Mouse (Mus musculus) kidney, postnatal 0 days (tissue): ENCODE results near the gene Taok2. TPM values are rescaled to one million over a fixed set of nuclear protein-coding genes. Genes with fewer than 3 reads are reported as not detected.

Experiments
- ATAC-seq: fragments of 200-750 bp; cut with Nextera tagmentation; replicated peaks from 2 replicates; pipeline ENCODE4 v1.8.0; 2017; ENCODE audit warnings: low read depth, moderate number of reproducible peaks, moderate TSS enrichment, moderate library complexity; ENCODE audit not compliant: low FRiP score
- DNase-seq: peaks from one replicate; pipeline ENCODE4 v3.0.0-alpha.2; 2016; ENCODE audit warnings: low spot score
- H3K27ac ChIP-seq: fragments of 300-500 bp; sonication (generic); 2 replicates; pipeline ENCODE4 v1.5.1; 2014; ENCODE audit warnings: mild to moderate bottlenecking
- H3K27me3 ChIP-seq: fragments of 300-500 bp; sonication (generic); 2 replicates; pipeline ENCODE4 v1.6.1; 2014; ENCODE audit warnings: low read length, mixed read lengths; ENCODE audit not compliant: insufficient read depth
- H3K36me3 ChIP-seq: fragments of 300-500 bp; sonication (generic); 2 replicates; pipeline ENCODE4 v1.6.1; 2014; ENCODE audit warnings: low read length, mixed read lengths; ENCODE audit not compliant: insufficient read depth
- H3K4me1 ChIP-seq: fragments of 300-500 bp; sonication (generic); replicated peaks from 2 replicates; pipeline ENCODE4 v1.6.1; 2014; ENCODE audit warnings: antibody characterized with exemption, low read length, mixed read lengths; ENCODE audit not compliant: insufficient read depth
- H3K4me2 ChIP-seq: fragments of 300-500 bp; sonication (generic); 2 replicates; pipeline ENCODE4 v1.6.1; 2014; ENCODE audit warnings: mild to moderate bottlenecking, low read length, moderate library complexity, mixed read lengths
- H3K4me3 ChIP-seq: fragments of 300-500 bp; sonication (generic); replicated peaks from 2 replicates; pipeline ENCODE4 v1.5.1; 2014; ENCODE audit warnings: low read depth, low read length
- H3K9ac ChIP-seq: fragments of 300-500 bp; sonication (generic); 2 replicates; pipeline ENCODE4 v1.6.1; 2014; ENCODE audit warnings: low read depth, low read length
- H3K9me3 ChIP-seq: fragments of 300-500 bp; sonication (generic); replicated peaks from 2 replicates; pipeline ENCODE4 v1.6.1; 2016; ENCODE audit warnings: low read length, inconsistent platforms, mixed read lengths
- CTCF ChIP-seq: IDR thresholded peaks from 2 replicates; pipeline ENCODE4 v1.5.1; 2016; ENCODE audit warnings: antibody characterized with exemption, low read depth, mild to moderate bottlenecking, moderate library complexity
- WGBS: fragments of 180-500 bp; shearing (Covaris S2); extraction: QIAGEN DNeasy Blood & Tissue Kit; methylation state at CpG from one replicate; pipeline ENCODE4 v1.1.7; 2014; 5-methylcytosine and 5-hydroxymethylcytosine counted together
- polyA plus RNA-seq: library from polyadenylated mRNA; unstranded; fragments of >200 nt; fragmentation: Nextera tagmentation; extraction: Ambion mirVana; gene quantifications from 2 replicates; pipeline ENCODE4 v1.2.1, GENCODE M21; 2015

Taok2 gene
- polyA plus RNA-seq, 1 experiment from 2014 or later: 26.2 TPM

DNA sequence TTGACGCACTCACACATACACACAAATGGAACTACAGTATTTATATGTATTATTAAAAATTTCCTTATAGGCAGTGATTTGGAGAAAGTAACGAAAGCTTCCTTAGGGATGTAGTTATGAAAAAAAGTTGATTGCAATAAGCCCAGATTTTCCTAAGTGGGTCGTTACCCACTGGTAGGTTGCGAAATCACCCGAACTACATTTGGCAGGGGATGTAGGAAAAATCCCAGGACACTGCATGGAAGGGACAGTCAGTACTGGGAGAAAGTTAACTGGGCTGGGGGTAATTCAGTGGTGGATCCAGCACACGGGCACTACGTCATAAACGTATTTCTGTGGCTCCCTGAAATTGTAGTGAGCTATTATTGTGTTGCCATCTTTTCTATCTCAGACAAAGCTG is 68.0 kb downstream of the Taok2 start:
- no peaks in the 10 kb centered on the region for H3K36me3 ChIP-seq
- WGBS: 86% methylated on average over 8 of the region's 8 CpGs
- no peak overlapping the region for H3K9ac ChIP-seq
- H3K4me3 ChIP-seq: no peak overlapping the region
- H3K4me1 ChIP-seq: no peaks in the 10 kb centered on the region
- ATAC-seq (no peak), DNase-seq (no peak)
- no peaks in the 10 kb centered on the region for H3K27me3 ChIP-seq
- H3K9me3 ChIP-seq: no peaks in the 10 kb centered on the region
- no peak overlapping the region for H3K4me2 ChIP-seq
- no peak overlapping the region for H3K27ac ChIP-seq
- TF ChIP-seq CTCF: no peak

DNA sequence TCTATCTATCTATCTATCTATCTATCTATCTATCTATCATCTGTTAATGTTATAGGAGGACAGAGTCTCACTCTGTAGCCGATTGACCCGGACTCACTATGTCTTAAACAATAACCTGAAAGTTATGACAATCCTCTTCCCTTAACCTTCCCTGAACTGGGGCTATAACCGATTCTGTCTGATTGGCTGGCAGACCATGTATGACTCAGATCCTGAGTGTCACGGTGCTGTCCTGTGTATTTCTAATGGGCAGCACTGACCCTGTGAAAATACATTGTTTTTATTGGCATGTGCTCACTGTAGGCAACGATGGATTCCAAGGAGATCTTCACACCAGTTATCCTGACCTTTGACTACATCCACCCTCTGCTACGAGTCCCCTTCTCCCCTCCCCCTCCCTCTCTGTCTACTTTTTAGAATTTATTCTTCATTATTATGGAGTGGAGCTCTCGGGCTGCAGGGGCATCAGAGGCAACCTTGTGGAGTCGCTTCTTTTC is 68.7 kb downstream of the Taok2 start:
- no peak overlapping the region for H3K9ac ChIP-seq
- no peak for DNase-seq
- no peaks in the 10 kb centered on the region for H3K4me1 ChIP-seq
- H3K4me3 ChIP-seq: no peak overlapping the region
- no peaks in the 10 kb centered on the region for H3K9me3 ChIP-seq
- H3K36me3 ChIP-seq: no peaks in the 10 kb centered on the region
- no peak overlapping the region for H3K27ac ChIP-seq
- 54% methylated on average over 8 of the region's 8 CpGs for WGBS
- no peaks in the 10 kb centered on the region for H3K27me3 ChIP-seq
- ATAC-seq: no peak
- no peak for TF ChIP-seq CTCF
- no peak overlapping the region for H3K4me2 ChIP-seq

Other genes starting within 250 kb of the Taok2 start
- 37.8 and 38.6 TPM in 2 replicates for gene Sgf29, start 235.4 kb downstream of the Taok2 start, polyA plus RNA-seq
- gene Sult1a1, start 208.3 kb downstream of the Taok2 start, polyA plus RNA-seq: 13.4 and 17.3 TPM in 2 replicates
- gene Bola2, start 189.3 kb downstream of the Taok2 start, polyA plus RNA-seq: 140 and 145 TPM in 2 replicates
- gene Slx1b, start 188.9 kb downstream of the Taok2 start, polyA plus RNA-seq: 7.1 and 9.0 TPM in 2 replicates
- 13.1 and 14.6 TPM in 2 replicates for gene Coro1a, start 176.9 kb downstream of the Taok2 start, polyA plus RNA-seq
- 63.0 and 66.1 TPM in 2 replicates for gene Mapk3, start 125.1 kb downstream of the Taok2 start, polyA plus RNA-seq
- gene Gdpd3, start 118.4 kb downstream of the Taok2 start, polyA plus RNA-seq: 3.7 and 6.4 TPM in 2 replicates
- gene Ypel3, start 107.7 kb downstream of the Taok2 start, polyA plus RNA-seq: 158 and 188 TPM in 2 replicates
- 0.21 and 0.26 TPM in 2 replicates for gene Tbx6, start 103.2 kb downstream of the Taok2 start, polyA plus RNA-seq
- 189 and 192 TPM in 2 replicates for gene Ppp4c, start 92.2 kb downstream of the Taok2 start, polyA plus RNA-seq
- 0.11 and 0.14 TPM in 2 replicates for gene Fam57b, start 87.0 kb downstream of the Taok2 start, polyA plus RNA-seq
- 0.37 TPM in 1 of 2 replicates, not detected in the other for gene 4930451I11Rik, start 53.1 kb downstream of the Taok2 start, polyA plus RNA-seq
- 7.6 and 7.7 TPM in 2 replicates for gene Doc2a, start 37.3 kb downstream of the Taok2 start, polyA plus RNA-seq
- gene Hirip3, start 22.7 kb downstream of the Taok2 start, polyA plus RNA-seq: 16.3 and 20.5 TPM in 2 replicates
- gene Ino80e, start 22.3 kb downstream of the Taok2 start, polyA plus RNA-seq: 67.1 and 68.7 TPM in 2 replicates
- 48.6 and 51.9 TPM in 2 replicates for gene Tmem219, start 38.2 kb upstream of the Taok2 start, polyA plus RNA-seq
- gene Kctd13, start 44.2 kb upstream of the Taok2 start, polyA plus RNA-seq: 15.7 and 17.3 TPM in 2 replicates
- 0.13 TPM in 1 of 2 replicates, not detected in the other for gene Asphd1, start 64.9 kb upstream of the Taok2 start, polyA plus RNA-seq
- 1.2 and 1.7 TPM in 2 replicates for gene Sez6l2, start 65.9 kb upstream of the Taok2 start, polyA plus RNA-seq
- gene Cdipt, start 91.2 kb upstream of the Taok2 start, polyA plus RNA-seq: 118 and 120 TPM in 2 replicates
- gene Cdiptos, start 91.4 kb upstream of the Taok2 start, polyA plus RNA-seq: 1.6 and 2.8 TPM in 2 replicates
- 27.5 and 28.9 TPM in 2 replicates for gene Mvp, start 129.9 kb upstream of the Taok2 start, polyA plus RNA-seq
- 0.21 and 0.65 TPM in 2 replicates for gene Pagr1b, start 131.8 kb upstream of the Taok2 start, polyA plus RNA-seq
- 19.4 and 25.0 TPM in 2 replicates for gene Pagr1a, start 132.6 kb upstream of the Taok2 start, polyA plus RNA-seq
- gene Gm42742, start 136.4 kb upstream of the Taok2 start, polyA plus RNA-seq: 44.2 and 53.8 TPM in 2 replicates
- 2.5 and 2.7 TPM in 2 replicates for gene Prrt2, start 136.5 kb upstream of the Taok2 start, polyA plus RNA-seq
- gene Maz, start 142.3 kb upstream of the Taok2 start, polyA plus RNA-seq: 50.3 and 58.7 TPM in 2 replicates
- 51.7 and 57.2 TPM in 2 replicates for gene Kif22, start 157.8 kb upstream of the Taok2 start, polyA plus RNA-seq
- not detected in 2 replicates for gene Zg16, start 202.6 kb upstream of the Taok2 start, polyA plus RNA-seq
- 4.0 and 4.3 TPM in 2 replicates for gene AI467606, start 206.7 kb upstream of the Taok2 start, polyA plus RNA-seq
- gene Qprt, start 237.5 kb upstream of the Taok2 start, polyA plus RNA-seq: 37.4 and 43.7 TPM in 2 replicates